Mouse (Mus musculus): ENCODE results near the gene Rgs6.

DNA sequence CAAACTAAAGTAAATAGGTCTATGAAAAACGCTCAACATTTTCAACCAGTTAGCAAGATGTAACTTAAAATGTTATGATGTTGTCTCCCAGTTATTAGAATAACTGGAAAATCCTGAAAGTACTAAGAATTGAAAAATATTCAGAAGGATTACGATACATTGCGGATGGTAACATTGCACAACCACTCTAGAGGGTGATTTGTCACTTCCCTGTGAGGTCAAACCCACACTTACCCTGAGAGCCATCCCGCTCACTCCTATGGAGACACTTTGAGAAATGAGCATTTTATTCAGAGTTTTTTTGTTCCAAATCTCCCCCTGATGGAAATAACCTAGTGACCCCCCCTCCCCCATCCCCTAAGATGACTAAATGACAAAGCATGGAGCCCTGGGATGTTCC is 41.0 kb upstream of the Rgs6 start:
- TF ChIP-seq CTCF (IDR thresholded peaks at IDR 0.05) = no peak
- TF ChIP-seq POLR2A (IDR thresholded peaks at IDR 0.05; ENCODE audit: insufficient read depth, low read depth, low read length) = no peak

Data from heart, adult 2 months (tissue).